Mouse (Mus musculus) thymus, postnatal 0 days (tissue): ENCODE results near the gene Lgals3. TPM values are rescaled to one million over a fixed set of nuclear protein-coding genes. Genes with fewer than 3 reads are reported as not detected.
"Not testable (repeated sequence)": the region's sequence is repeated elsewhere in the genome, so short reads cannot be mapped to it uniquely, and the experiment has no call there.

Experiments
- DNase-seq: peaks from one replicate; pipeline ENCODE4 v3.0.0-alpha.2; 2015; ENCODE audit warnings: low spot score
- polyA plus RNA-seq: library from polyadenylated mRNA; unstranded; fragments of >200 nt; fragmentation: Nextera tagmentation; extraction: Ambion mirVana; gene quantifications from 2 replicates; pipeline ENCODE4 v1.2.1, GENCODE M21; 2015

The Lgals3 gene
- polyA plus RNA-seq = 75.2 and 79.9 TPM in 2 replicates

DNA sequence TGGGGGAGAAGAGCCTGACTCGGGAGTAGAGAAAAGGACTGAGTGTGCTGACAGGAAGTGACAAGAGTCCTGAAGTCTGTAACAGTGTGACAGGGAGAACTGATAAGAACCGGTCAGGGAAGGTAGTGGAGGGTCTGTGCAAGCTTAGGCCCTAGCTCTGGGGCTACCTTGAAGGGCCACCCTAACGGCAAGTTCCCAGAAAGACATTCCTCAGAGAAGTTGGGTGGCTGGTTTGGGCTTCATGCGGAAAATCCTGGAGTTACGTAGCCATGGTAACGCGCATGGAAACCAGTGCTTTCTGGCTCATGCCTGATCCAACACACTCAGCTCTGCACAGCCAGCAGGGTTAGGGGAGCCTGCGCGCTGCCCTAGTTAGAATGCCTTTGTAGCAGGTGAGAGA lies at the start of gene Lgals3:
TSS of gene Lgals3 (plus strand) at position 291 of the 400 bp plus-strand sequence.
- DNase-seq = peak; percentile 55

DNA sequence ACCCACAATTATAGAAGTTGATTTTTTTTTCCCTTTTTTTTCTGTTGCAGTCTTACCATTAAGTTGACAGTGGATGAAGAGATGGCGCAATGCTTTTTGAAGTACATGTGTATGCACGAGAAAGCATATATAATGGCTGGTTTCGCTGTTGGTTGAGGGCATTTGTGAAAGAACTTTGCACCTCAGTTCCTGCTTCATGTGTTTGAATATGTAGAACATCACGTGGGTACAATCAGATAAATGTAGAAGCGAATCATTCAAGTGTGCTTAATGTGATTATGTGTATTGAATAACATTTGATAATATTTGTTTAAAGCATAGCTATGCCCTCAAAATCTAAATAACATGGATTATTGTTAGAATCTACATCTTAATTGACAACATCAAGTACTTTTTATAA lies 48.2 kb upstream of the Lgals3 start:
- DNase-seq = no peak

DNA sequence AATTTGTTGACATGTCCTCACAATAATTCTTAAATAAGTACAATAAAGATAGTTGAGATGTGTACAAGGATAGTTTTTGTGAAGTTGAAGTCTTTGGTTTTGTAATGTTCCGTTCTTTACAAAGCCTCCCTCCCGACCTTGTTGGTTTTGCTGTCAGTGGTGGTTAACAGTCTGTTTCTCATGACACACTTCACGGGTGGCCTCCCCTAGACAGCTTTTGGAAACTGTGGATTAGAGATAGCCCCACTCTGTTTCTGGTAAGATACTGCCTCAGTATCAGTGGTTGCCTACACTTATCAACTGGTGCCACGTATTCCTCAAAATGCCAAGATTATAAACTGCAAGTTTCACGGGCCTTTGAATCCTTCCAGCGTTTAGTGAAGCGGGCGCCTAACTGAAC lies 46.0 kb upstream of the Lgals3 start:
- not testable (repeated sequence) for DNase-seq

DNA sequence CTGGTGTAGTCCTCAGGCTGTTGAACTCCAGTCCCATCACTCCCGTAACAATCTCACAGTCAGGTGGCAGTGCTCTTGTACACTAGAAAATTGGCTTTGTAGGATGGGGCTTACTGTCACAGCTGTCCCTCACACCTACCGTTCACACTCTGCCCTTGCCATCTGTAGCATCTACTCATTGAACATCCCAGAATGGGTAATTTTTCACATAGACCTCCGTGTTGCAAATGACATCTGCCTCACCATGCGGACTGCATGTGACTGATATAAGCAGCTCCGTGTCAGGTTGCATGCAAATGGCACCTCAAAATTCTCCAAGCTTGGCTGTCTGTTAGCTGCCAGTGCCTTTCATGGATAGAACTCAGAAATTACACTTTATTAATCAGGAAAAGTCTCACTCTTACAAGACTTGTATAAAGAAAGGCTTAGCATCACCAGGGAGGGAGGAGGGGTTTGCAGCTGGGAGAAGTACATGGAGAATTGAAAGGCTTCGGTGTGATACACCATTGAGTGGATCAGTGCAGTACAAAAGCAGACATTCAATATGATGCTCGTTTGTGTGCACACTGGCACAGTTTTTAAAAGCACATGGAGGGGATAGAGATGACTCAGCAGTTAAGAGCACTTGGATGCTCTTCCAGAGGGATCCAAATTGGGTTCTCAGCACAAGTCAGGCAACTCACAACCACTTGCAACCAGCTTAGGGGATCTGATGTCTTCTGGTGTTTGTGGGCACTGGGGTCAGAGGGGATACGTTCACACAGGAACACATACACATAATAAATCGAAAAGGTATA lies 41.4 kb upstream of the Lgals3 start:
- no peak for DNase-seq

DNA sequence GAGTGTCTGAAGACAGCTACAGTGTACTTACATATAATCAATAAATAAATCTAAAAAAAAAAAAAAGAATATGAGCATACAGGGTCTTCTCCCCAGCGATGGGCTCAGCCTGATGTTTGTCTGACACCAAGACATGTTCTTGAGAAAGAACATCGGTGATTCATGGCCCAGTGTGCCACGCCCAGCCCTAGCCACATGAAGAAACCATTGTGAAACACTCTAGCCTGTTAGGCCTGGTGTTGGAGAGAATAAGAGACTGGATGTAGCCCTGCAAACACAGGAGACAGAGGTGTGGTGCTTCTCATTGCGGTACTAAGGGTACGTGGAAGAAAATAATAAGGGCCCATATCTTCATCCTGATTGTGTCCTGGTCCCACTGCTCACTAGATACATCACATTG lies 40.2 kb upstream of the Lgals3 start:
- no peak for DNase-seq

DNA sequence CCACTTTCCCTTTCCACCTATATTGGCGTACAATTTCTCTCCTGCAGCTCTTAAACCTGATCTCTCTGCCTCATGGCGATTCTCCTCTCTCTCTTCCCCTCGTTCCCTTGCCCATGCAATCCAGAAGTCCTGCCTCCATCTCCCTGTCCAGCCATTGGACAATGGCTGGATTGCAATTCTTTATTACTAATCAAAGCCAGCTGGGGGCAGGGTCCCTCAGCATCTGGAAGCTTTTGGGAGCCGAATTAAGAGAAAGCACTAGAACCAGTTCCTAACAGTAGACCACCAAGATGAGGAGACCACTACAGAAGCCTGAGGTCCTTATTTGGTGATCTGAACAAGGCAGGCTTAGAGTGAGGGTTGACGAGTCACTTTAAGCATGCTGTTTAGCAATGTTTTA lies 35.6 kb upstream of the Lgals3 start:
- DNase-seq = no peak

DNA sequence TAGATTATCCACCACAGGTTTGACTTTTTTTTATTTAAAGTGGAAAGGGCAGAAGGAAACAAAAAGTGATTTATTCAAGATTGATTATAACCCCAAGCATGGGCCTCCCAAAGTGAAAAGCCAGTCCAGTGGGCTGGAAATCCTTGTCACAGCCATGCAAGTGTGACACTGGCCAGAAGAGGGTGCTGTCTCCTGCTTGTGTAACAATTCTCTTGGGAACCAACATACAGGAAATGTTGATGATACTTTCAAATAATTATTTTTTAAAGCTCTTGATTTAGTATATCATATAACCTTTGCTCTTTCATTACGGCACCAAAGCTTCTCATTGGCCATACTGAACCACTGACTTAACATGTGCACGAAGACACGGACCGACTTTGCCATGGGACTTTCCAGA lies 32.7 kb upstream of the Lgals3 start:
- DNase-seq = peak; percentile 35

DNA sequence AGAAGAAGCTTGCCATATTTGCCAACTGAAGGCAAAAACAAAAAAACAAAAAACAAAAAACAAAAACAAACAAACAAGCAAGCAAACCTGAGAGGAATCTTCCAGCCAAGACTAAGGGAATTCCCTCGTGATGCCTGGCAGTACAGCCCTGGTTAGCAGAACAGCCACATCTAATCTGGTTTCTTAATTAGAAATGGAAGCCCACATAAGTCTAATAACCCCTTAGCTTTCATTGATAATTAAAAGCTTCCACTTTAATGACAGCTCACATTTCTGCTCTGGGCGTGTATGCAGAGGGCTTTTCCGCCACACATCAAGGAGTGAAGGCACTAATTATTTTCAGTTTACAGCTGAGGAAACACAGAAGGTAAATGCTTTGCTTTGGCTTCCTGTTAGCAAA lies 32.3 kb upstream of the Lgals3 start:
- DNase-seq = no peak

DNA sequence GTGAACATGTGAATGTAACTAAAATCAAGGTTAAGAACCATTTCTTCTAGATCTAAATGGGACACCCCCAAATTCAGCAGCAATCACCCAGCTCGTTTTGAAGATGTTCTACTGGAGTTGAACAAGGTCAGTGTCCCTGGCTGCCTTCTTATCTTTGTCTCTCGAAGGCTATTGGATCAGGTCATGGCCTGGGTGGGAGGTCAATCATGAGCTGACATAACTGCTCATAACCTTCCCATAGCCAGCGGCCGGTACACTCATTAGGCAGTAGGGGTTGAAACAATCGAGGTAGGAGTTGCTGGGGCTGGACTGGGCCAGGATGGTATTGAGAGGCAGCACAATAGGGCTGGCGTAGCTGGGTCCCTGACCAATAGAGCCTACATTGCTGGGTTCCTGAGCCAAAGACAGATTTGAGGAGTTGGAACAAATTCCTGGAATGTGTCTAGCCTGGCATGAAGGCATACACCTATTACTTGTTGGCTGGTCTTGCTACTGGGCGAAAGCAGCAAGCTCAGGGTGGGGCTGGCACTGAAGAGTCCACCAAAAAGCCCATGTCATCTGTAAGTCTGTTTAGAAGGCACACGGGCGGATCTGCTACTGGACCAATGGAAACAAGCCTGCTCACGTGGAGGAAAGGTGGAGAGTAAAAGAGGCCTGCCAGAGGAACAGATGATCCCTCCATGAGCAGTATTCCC lies 27.2 kb upstream of the Lgals3 start:
- no peak for DNase-seq

DNA sequence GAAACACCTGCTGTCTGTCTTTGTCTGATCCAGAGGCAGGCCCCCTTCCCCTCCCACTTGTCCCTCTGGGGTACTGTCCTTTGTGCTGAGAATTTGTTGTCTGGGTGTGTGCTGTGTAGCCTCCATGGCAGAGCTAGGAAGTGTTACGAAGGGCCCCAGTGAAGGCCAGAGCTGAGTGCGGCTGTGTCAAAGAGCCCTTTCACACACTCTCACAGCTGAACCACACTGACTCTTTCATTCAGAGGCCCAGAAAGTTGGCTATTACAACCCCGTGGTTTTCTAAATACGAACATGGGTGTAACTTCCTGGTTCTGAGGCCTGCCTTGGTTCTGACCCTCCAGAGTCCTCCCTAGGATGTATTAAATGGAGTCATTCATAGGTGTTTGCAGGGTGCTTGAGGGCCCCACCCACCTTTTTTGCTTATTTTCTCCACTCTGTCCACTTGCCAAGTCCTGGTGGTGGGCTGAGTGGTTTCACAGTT lies 25.7 kb upstream of the Lgals3 start:
- DNase-seq = no peak

DNA sequence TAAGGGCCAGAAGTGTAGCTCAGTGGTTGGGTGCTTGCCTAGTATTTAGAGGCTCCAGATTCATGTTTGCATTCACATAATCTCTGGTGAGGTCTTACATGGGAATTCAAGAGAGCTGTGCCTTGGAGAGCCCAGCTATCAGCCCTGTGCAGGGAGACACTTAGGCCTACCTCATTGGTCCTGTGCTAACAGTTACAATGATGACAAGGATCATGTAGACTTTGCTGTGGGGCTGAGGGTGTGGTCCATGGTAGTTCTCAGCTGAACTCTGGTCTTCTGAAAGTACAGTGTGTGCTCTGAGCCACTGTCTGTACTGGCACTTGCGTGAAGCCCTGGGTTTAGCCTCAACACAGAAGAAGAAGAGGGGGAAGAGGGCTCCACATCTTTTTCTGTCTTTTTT lies 20.8 kb upstream of the Lgals3 start:
- no peak for DNase-seq

DNA sequence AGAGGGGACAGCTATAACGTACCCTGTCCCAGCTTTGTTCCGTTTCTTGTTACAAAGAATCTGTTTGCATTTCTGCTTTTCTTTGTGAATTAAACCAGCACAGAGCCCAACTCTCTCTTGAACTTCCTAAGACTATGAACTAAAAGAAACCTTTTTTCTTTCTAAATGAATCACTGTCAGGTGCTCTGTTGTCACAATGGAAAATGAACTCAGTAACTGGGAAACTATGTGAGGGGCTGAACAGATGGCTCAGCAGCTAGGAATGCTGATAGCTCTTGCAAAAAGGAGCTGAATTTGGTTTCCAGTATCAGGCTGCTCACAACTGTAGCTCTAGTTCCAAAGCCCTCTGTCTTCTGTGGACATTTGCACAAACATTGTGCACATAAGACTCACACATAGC lies 16.6 kb upstream of the Lgals3 start:
- no peak for DNase-seq

DNA sequence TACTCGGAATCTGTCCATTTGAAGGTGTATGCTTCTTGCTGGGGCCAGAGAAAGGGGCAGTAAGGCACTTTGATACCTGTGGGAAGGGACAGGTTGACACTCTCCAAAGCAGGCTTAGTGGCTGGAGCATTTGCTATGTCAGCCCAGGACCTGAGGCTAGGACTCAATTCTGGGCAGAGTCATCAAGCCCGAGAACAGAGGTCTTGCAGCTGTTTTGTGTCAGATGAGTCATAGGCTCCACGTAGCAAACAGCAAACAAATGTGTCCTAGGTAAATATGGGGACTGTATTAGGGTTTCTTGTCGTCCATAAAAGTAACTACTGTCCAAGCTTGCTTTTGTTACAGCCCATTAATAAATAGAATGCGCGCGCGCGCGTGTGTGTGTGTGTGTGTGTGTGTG lies 15.3 kb upstream of the Lgals3 start:
- DNase-seq = no peak

DNA sequence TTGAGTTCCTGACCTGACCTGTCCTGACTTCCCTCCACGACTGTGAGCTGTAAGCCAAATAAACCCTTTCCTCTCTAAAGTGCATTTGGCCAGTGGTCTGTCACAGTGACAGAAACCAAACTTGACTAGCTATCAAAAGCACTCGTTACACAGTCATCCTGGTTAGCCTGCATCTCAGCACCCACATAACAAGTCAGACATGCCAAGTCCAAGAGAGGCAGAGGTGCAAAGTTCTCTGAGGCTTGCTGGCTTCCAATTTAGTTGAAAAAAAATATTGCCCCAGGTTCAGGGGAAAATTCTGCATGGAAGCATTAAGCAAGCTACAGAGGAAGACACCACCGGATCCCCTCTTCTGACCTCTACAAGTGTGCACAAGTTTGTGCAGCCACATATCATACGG lies 14.3 kb upstream of the Lgals3 start:
- DNase-seq = no peak

DNA sequence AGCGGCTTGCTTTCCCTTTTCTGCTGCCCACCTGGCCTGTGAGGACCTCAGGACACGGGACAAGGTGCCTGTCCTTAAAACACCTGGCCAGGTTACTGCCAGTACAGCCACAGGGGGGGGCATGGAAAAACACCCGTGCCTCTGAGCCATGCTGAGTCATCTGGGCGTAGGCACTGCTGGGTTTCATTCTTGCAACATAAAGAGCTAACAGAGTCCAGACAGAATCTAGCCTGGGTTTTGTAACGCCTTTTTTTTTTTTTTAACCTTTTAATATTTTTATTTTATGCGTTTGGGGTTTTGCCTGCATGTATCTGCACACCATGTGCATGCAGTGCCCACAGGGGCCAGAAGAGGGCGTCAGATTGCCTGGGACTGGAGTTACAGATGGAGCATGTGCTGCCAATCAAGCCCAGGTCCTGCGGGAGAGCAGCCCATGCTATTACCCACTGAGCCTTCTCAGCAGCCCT lies 13.4 kb upstream of the Lgals3 start:
- no peak for DNase-seq

DNA sequence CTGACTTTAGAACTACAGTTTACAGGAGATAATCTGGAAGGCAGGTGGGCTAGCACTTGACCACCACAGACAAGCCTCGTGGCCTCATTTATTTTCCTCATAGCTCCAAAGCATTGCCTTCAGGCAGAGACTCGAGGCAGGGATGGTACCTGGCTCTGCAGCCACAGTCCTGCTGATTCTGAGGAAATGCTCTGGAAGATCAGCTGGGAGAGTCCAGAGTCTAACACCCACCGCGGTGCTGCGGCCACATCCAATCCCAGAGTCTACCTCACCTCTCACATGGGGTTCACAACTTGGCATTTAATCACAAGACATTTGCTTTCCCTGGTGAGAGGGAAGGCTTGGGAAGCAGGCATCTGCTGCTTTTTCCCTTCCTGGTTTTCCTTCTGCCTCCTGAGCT lies 12.6 kb upstream of the Lgals3 start:
- no peak for DNase-seq

DNA sequence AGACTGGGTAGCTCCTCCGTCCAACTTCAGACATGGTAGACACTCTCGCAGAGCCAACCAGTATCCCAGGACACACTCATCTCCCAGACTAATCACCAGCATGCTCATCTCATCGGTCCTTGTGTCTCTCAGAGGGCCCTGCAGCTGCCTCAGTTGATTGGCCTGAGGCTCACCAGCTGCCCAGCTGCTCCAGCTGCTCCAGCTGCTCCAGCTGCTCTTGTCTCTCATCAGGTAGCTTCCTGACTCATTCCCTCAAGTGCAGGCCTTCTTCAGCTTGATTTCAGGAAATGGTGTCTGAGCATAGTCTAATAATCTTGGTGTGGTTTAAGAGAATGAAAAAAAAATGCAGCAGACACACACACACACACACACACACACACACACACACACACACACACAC lies 10.9 kb upstream of the Lgals3 start:
- DNase-seq = no peak

DNA sequence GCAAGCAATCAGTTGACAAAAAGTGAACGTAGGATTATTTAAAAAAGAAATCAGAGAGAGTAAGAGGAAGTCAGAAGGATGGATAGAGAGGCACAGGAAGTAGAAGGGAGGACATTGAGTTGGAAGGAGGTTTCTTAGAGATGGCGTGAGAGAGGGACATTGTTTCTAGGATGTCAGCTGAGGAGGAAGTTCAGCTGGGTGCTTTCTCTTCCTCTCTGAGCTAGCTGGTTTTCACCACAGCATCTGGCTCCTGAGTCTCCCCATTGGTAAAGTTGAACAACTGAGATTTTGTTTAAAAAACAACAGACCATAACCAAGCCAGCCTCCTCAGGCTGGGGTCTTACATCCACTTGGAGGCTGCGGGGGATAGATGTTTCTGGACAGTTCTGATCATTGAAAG lies 7.9 kb upstream of the Lgals3 start:
- DNase-seq = no peak

DNA sequence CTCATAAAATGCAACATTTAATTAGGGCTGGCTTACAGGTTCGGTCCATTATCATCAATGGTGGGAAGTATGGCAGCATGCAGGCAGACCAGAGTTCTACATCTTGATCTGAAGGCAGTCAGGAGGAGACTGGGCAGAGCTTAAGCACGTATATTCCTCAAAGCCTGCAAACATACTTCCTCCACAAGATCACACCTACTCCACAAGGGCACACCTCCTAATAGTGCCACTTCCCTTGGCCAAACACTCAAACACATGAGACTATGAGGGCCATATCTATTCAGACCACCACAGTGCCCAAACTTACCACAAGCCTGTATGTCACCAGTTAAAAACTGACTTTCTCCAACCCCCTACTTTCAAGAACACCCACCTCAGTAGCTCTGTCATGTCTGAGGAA lies 6.1 kb upstream of the Lgals3 start:
- DNase-seq = no peak

DNA sequence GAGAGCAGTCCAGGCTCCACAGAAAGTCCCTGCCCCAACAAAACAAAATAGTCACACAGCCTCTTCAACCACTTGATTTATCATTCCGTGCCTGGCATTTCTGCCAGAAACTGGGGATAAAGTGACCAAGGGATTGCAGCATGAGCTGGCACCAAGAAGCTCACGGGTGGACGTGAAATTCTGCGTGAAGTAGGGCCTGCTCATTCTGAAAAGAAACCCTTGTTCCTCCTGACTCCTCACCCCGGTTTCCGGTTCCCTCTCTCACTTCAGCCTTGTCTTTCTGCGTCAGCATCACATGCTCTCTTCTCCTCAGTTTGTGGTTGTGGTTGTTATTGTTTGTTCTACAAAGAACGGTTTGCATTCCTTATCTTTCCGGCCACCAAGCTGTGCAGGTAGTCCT lies 5.7 kb upstream of the Lgals3 start:
- peak; percentile 42 for DNase-seq

DNA sequence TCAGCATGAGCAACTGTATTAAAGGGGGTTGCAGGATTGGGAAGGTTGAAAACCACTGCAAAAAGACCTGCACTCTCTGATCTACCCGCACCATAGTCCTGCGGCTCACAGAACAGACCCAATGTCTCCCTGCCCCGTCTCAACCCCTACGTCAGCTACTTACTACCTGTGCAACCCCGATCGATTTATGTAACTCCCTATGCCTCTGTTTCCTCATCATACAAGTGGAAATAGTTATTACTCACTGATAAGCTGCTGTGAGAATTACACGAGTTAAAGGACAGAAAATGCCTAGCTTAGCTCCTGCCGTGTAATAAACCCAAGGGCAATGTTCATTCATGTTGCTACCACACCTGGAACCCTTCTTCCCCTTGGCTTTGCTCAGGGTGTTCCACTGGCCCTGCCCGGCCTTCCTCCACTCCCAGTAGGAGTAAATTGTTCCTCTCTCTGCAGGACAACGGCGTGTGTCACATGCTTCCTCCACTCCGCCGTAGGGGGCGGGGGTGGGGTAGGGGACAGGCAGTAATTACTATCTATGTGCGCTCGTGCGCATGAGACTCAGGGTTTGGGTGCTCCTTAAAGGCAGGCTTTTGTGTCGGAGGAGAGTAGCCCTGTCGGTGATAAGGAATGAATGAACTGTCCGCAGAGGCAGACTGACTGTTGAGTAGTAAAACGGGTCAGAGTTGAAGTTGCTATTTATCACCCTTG lies 2.7 kb upstream of the Lgals3 start:
- DNase-seq = no peak

DNA sequence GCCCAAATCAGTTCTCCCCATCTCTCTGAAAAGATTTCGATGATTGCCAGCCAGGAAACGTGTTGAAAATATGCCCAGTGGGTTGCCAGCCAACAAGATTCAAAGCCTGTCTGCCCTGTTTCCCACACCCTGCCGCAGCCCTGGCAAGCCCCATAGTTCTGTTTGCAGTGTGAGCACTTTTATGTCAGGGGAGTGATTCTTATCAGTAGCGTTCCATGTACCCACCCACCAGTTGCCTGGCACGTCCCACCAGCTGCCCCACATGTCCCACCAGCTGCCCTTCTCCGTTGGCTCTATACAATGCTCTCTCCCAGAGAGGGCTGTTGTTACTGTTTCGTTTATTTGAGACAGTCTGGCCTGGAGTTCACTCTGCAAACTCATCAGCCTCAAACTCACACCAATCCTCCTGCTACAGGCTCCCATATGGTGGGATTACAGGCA lies 650 bp upstream of the Lgals3 start:
- peak; percentile 50 for DNase-seq
